Mouse (Mus musculus) cortical plate, adult 2 months (tissue): ENCODE measurements around the gene Efl1. TPM values are rescaled to one million over a fixed set of nuclear protein-coding genes. Genes with fewer than 3 reads are reported as not detected.

Experiments
- H3K27ac ChIP-seq: fragments of 200-500 bp; 2 replicates; pipeline ENCODE4 v1.5.1; 2012; ENCODE audit warnings: low read length, control low read depth, inconsistent platforms; ENCODE audit not compliant: insufficient read depth
- H3K4me1 ChIP-seq: fragments of 200-500 bp; 2 replicates; pipeline ENCODE4 v1.6.1; 2011; ENCODE audit warnings: low read length; ENCODE audit not compliant: control insufficient read depth, insufficient read depth
- H3K4me3 ChIP-seq: fragments of 200-500 bp; 2 replicates; pipeline ENCODE4 v1.5.1; 2011; ENCODE audit warnings: mild to moderate bottlenecking, low read length, control low read depth; ENCODE audit not compliant: insufficient read depth
- CTCF ChIP-seq: fragments of 200-500 bp; IDR thresholded peaks from 2 replicates; pipeline ENCODE4 v1.5.1; 2011; ENCODE audit warnings: mild to moderate bottlenecking, control low read depth, low read length; ENCODE audit not compliant: insufficient read depth; ENCODE audit errors: extremely low read depth
- POLR2A ChIP-seq: fragments of 200-500 bp; IDR thresholded peaks from 2 replicates; pipeline ENCODE4 v1.6.1; 2011; ENCODE audit warnings: mild to moderate bottlenecking, low read length, control low read depth; ENCODE audit not compliant: insufficient read depth; ENCODE audit errors: extremely low read depth
- polyA plus RNA-seq: library from polyadenylated mRNA; depleted of rRNA; stranded (reverse); fragments of >200 nt; gene quantifications from 2 replicates; pipeline ENCODE4 v1.2.3, GENCODE M21; 2012

The Efl1 gene
- polyA plus RNA-seq, 1 experiment = 7.9 TPM

DNA sequence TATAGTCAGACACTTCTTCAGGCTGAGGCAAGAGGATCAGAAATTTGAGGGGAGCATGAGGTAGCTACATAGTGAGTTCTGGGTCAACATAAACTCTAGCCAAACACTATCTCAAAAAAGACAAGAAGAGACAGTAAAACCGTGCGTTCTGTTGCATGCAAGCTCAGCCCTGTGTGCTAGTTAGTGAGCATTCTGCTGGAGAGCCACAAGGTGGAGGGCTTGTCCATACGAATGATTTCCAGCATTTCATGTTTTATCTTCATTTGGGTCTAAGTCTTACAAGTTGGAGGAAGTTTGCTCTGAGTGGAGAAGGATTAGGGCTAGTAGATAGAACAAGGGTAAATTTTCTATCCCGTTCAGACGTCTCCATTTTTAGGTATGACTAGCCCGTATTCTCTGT lies 28.4 kb downstream of the Efl1 start:
- peak; percentile 61 for TF ChIP-seq CTCF
- no peak for TF ChIP-seq POLR2A
- Histone ChIP-seq H3K4me3 (no peak overlapping the region), H3K27ac (no peak overlapping the region), H3K4me1 (no peaks in the 10 kb centered on the region)

- no peak for TF ChIP-seq POLR2A
- no peak for TF ChIP-seq CTCF
- no peaks in the 10 kb centered on the region for H3K4me1 ChIP-seq
- no peak overlapping the region for H3K27ac ChIP-seq
- no peak overlapping the region for H3K4me3 ChIP-seq
Observed at GRCm38 (mm10) chr7:82679901-82680300, 31.5 kb downstream of the Efl1 start.

DNA sequence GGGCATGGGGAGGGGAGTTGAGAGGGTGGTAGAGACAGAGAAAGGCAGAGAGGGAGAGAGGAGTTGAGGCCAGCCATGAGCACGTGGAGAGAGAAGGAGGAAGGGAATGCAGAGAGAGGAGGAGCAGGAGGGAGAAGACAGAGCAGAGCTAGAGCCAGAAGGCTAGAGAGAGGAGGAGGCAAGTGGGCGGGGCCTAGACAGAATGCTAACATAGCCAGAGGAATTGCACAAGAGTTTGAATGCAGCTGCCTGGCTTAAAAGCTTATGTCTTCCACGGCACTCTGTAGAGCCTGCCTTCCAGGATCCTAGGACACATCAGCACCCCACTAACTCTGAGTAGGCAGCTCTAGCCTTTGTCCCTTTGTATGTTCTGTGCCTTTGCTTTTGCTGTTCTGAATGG lies 40.3 kb downstream of the Efl1 start:
- TF ChIP-seq CTCF (no peak), POLR2A (no peak)
- Histone ChIP-seq H3K27ac (no peak overlapping the region), H3K4me1 (peaks cover 3% of the 10 kb centered on the region; the same call in 1 of the 2 replicates), H3K4me3 (no peak overlapping the region)

- Histone ChIP-seq H3K4me1 (peaks cover 3% of the 10 kb centered on the region; the same call in 1 of the 2 replicates), H3K27ac (no peak overlapping the region), H3K4me3 (no peak overlapping the region)
- TF ChIP-seq CTCF (no peak), POLR2A (no peak)
Observed at GRCm38 (mm10) chr7:82691021-82691738, 42.8 kb downstream of the Efl1 start.

- TF ChIP-seq POLR2A (no peak), CTCF (peak; percentile 33)
- no peak overlapping the region for H3K27ac ChIP-seq
- H3K4me1 ChIP-seq = no peaks in the 10 kb centered on the region
- H3K4me3 ChIP-seq = no peak overlapping the region
Observed at GRCm38 (mm10) chr7:82697668-82698067, 49.3 kb downstream of the Efl1 start.

DNA sequence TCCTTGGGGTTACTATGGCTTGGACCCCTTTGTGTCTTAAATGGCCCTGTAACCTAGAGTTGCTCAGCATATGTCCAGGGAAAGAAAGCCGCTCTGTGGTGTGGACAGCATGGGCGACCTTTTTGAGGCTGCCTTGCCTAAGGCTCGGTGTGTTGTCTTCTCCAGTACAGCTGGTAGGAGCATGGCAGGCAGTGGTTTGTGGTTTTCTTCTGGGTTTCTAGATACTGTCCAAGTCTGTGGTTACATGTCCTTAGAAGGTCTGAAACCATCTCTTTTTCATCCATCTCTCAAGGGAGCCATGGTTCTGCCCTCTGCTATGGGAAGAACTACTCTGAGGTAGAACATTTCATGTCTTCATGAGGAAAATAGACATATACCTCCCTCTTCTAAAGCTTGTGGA lies 50.6 kb downstream of the Efl1 start:
- Histone ChIP-seq H3K27ac (no peak overlapping the region), H3K4me1 (no peaks in the 10 kb centered on the region), H3K4me3 (no peak overlapping the region)
- no peak for TF ChIP-seq POLR2A
- TF ChIP-seq CTCF = no peak

GRCm38 (mm10) chr7:82702384-82703343 lies 54.2 kb downstream of the Efl1 start:
- Histone ChIP-seq H3K4me1 (no peaks in the 10 kb centered on the region), H3K4me3 (no peak overlapping the region), H3K27ac (no peak overlapping the region)
- TF ChIP-seq POLR2A (no peak), CTCF (no peak)

GRCm38 (mm10) chr7:82709172-82709571 lies 60.8 kb downstream of the Efl1 start:
- no peak overlapping the region for H3K27ac ChIP-seq
- H3K4me3 ChIP-seq = no peak overlapping the region
- TF ChIP-seq POLR2A (no peak), CTCF (no peak)
- H3K4me1 ChIP-seq = no peaks in the 10 kb centered on the region

- Histone ChIP-seq H3K27ac (no peak overlapping the region), H3K4me3 (no peak overlapping the region), H3K4me1 (no peaks in the 10 kb centered on the region)
- peak; percentile 72 for TF ChIP-seq CTCF
- TF ChIP-seq POLR2A = no peak
Observed at GRCm38 (mm10) chr7:82715210-82715911, 66.9 kb downstream of the Efl1 start.
